31 mouse cellular contexts compared by ENCODE assay signal in genomic region chr2:26363481-26363880, GRCm38 (mm10).
"Had no signal": no experiment of that assay in that cellular context is flagged by ENCODE, and none has a peak within 500 bp of the region (broad histone marks: within the 10 kb centered on the region; RNA-seq: fewer than 3 reads in every experiment).

No protein-coding gene starts in this region.

- H3K9ac ChIP-seq: limb, embryonic 12.5 days; limb, embryonic 13.5 days; limb, embryonic 15.5 days; liver, embryonic 12.5 days; liver, embryonic 13.5 days; liver, embryonic 14.5 days; liver, embryonic 15.5 days; liver, postnatal 0 days; lung, embryonic 14.5 days; lung, embryonic 15.5 days; midbrain, embryonic 12.5 days; midbrain, embryonic 13.5 days; midbrain, embryonic 15.5 days; neural tube, embryonic 12.5 days had no signal

- H3K9me3 ChIP-seq: limb, embryonic 10.5 days; limb, embryonic 12.5 days; limb, embryonic 13.5 days; limb, embryonic 15.5 days; liver, embryonic 12.5 days; liver, embryonic 13.5 days; liver, embryonic 15.5 days; lung, embryonic 15.5 days; megakaryocyte, embryonic 14.5 days; midbrain, embryonic 10.5 days; midbrain, embryonic 12.5 days; midbrain, embryonic 13.5 days; midbrain, embryonic 15.5 days; neural tube, embryonic 12.5 days had no signal

- ATAC-seq: liver, embryonic 12.5 days; liver, postnatal 0 days; lung, postnatal 0 days; midbrain, embryonic 13.5 days; midbrain, embryonic 15.5 days; midbrain, embryonic 16.5 days had no signal

- H3K4me2 ChIP-seq: limb, embryonic 12.5 days; limb, embryonic 13.5 days; limb, embryonic 15.5 days; liver, embryonic 11.5 days; liver, embryonic 12.5 days; liver, embryonic 13.5 days; liver, embryonic 15.5 days; lung, embryonic 14.5 days; lung, embryonic 15.5 days; midbrain, embryonic 11.5 days; midbrain, embryonic 12.5 days; midbrain, embryonic 13.5 days; midbrain, embryonic 15.5 days; neural tube, embryonic 12.5 days had no signal

- H3K27ac ChIP-seq: limb, embryonic 10.5 days; limb, embryonic 12.5 days; limb, embryonic 13.5 days; liver, embryonic 12.5 days; liver, embryonic 13.5 days; liver, embryonic 14.5 days; liver, embryonic 15.5 days; macrophage; midbrain, embryonic 10.5 days; midbrain, embryonic 12.5 days; midbrain, embryonic 13.5 days; midbrain, embryonic 15.5 days; neural tube, embryonic 12.5 days had no signal

- H3K4me3 ChIP-seq: limb, embryonic 10.5 days; limb, embryonic 12.5 days; limb, embryonic 13.5 days; limb, embryonic 15.5 days; liver, embryonic 12.5 days; liver, embryonic 13.5 days; liver, embryonic 15.5 days; lung, embryonic 15.5 days; megakaryocyte, embryonic 14.5 days; midbrain, embryonic 10.5 days; midbrain, embryonic 12.5 days; midbrain, embryonic 13.5 days; midbrain, embryonic 15.5 days; neural tube, embryonic 12.5 days had no signal

- H3K4me1 ChIP-seq: limb, embryonic 10.5 days; limb, embryonic 12.5 days; limb, embryonic 13.5 days; midbrain, embryonic 10.5 days; midbrain, embryonic 12.5 days; midbrain, embryonic 13.5 days; midbrain, embryonic 15.5 days; neural tube, embryonic 12.5 days had no signal

- DNase-seq: left cerebral cortex, postnatal 4 days; liver; liver, embryonic 13.5 days; liver, postnatal 0 days; lung, adult 18-20 months; lung, adult 2 months; lung, embryonic 14.5 days; lung, postnatal 10 days; lung, postnatal 14 days; lung, postnatal 36 days; lung, postnatal 4 days; midbrain, embryonic 14.5 days had no signal

- H3K27me3 ChIP-seq: limb, embryonic 12.5 days; limb, embryonic 13.5 days; limb, embryonic 15.5 days; liver, embryonic 12.5 days; liver, embryonic 13.5 days; liver, embryonic 15.5 days; lung, embryonic 15.5 days; megakaryocyte, embryonic 14.5 days; midbrain, embryonic 12.5 days; midbrain, embryonic 13.5 days; midbrain, embryonic 15.5 days; neural tube, embryonic 12.5 days had no signal
